Mouse (Mus musculus) olfactory bulb, adult 2 months (tissue): ENCODE data around the gene Ogfr.

Source experiments
- CTCF ChIP-seq: fragments of 200-500 bp; IDR thresholded peaks from 2 replicates; pipeline ENCODE4 v1.5.1; 2012; ENCODE audit warnings: low read depth, mild to moderate bottlenecking, low read length, moderate library complexity; ENCODE audit not compliant: insufficient read depth
- POLR2A ChIP-seq: fragments of 200-500 bp; IDR thresholded peaks from 2 replicates; pipeline ENCODE4 v1.6.1; 2012; ENCODE audit warnings: mild to moderate bottlenecking, low read depth, low read length, moderate library complexity; ENCODE audit not compliant: insufficient read depth

DNA sequence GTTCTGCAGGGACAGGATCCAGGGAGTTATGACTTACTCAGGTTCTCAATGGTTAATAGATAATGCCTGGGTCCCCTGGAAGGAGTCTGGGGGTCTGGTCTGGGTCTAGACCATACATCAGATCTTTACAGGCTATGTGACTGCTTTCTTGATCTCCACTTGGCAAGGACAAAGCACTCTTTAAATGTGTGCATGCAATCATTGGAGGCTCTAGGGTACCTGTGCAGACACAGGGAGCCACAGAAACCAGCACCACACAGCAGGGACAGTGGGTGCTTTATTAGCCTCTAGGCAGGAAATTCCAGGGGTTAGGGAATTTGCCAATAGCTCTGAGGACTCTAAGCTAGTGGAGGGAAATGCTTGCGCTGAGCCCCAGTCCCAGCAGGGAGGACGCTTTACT is 22.8 kb downstream of the Ogfr start:
- TF ChIP-seq CTCF (no peak), POLR2A (no peak)
